Mouse (Mus musculus) kidney, adult 11 months (tissue): Measurements from ENCODE around the gene Jund.

Experiments used
- DNase-seq: peaks from one replicate; pipeline ENCODE4 v3.0.0; 2022

The Jund gene

GRCm38 (mm10) chr8:70700555-70700922 is 1.8 kb downstream of the Jund start:
- peak; percentile 91 for DNase-seq

DNA sequence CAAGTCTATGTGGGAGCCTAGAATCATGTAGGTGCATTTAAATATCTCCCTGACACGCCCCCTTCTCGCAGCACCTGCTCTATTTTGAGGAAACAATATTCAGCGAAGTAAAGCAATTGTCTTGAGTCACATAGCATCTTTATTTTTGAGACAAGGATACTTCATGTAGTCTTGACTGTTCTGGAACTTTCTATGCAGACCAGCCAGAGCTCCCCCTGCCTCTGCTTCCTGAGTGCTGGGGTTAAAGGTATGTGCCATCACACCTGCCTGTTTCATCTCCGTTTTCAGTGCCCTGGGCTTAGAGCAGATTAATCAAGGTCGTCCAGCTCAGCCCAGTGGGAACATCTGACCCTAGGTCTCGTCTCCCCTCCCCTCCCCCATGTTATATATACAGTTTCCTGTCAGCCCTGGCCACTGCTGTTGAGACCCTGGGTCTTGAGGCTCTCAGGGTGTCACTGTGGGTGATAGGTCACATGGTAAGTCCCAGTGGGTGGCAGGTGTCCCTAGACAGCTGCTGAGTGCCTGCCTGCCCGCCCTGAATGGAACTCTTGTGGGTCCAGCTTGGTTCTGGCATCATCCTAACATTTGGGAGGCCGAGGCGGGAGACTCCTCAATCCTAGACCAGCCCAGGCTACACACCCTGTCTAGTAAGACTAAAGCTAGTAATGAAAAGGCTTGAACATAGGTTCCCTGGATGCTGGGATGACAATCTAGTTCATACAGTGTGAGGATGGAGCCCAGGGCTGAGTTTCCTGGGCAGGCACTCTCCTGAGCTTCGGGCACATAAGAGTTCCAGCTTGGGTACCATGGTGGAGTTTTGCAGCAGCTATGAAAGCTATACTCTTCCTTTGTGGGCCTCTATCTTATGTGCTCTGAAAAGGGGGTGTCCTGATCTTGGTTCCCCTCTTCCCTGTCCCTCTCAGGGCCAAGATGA is 2.6 kb downstream of the Jund start:
- DNase-seq, result peak; percentile 40

GRCm38 (mm10) chr8:70701982-70702841 is 3.5 kb downstream of the Jund start:
- no peak for DNase-seq

DNA sequence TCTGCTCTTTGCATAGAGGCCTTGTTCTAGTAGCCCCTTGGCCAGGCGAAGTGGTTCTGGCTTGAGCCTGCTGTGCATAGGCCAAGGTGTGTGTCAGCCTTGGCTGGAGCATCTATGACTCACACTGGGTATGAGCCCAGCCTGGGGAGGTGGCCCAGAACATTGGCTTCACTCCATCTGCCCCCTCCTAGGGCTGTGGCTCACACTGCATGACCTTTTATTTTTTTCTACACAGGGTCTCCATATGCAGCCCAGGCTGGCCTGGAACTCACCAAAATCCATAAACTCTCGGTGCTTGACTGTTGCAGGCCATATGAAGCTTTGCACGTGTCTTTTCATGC is 4.1 kb downstream of the Jund start:
- peak; percentile 44 for DNase-seq

GRCm38 (mm10) chr8:70703287-70703686 is 4.5 kb downstream of the Jund start, which contains the start of gene Iqcn:
Iqcn (plus strand) TSS chr8:70703457.
- DNase-seq, result no peak

DNA sequence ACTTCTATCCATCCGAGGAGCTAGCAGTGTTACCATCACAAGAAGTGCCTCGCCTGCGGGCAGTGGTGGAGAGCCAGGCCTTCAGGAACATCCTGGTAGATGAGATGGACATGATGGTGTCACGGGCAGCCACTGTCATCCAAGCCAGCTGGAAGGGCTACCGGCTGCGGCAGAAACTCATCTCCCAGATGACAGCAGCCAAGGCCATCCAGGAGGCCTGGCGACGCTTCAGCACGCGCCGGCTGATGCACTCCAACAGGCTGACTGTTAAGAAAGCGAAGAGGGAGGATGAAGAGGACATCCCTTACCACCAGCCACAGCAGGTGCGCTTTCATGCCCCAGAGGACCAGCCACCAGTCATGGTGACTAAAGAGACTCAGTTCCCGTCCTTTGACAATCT is 9.5 kb downstream of the Jund start:
- no peak for DNase-seq

DNA sequence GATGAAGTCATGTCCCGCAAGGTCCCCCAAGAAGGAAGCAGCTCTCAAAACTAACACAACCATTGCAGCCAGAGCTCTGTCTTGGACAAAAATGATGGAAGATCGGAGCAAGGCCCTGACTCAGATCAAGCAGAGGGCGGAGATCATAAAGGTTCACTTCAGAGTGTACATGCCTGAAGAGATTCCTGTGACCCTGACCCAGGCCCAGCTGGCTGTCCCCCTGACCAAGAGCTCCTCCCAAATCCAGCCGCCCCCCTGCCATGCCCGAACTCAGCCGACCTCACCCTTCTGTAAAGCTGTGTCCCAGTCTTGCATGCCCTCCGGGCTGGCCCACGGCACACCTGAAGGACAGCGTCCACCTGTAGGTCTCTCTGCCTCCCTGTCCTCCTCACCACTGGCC is 11.0 kb downstream of the Jund start:
- no peak for DNase-seq

DNA sequence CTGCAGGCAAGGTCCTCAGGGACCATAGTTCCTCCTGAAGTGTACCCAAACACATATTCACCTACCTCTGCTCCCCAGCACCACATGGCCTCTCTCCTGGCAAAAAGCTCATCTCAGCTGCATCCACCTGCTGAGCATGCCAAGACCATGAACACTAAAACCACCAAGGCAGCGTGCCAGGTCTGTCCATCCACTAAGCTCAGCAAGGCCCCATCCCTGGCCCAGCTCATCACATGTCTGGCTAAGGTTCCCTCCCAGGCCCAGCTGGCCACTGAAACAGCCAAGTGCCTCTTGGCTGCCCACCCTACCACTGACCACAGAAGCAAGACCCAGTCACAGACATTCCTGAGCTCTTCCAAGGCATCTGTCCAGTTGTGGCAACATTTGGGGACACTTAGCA is 11.5 kb downstream of the Jund start:
- DNase-seq, result no peak

- DNase-seq, result no peak
These were observed 12.3 kb downstream of the Jund start for GRCm38 (mm10) chr8:70711041-70711440.

GRCm38 (mm10) chr8:70713991-70714390 is 15.2 kb downstream of the Jund start:
- no peak for DNase-seq

GRCm38 (mm10) chr8:70715086-70715485 is 16.3 kb downstream of the Jund start:
- DNase-seq, result no peak

DNA sequence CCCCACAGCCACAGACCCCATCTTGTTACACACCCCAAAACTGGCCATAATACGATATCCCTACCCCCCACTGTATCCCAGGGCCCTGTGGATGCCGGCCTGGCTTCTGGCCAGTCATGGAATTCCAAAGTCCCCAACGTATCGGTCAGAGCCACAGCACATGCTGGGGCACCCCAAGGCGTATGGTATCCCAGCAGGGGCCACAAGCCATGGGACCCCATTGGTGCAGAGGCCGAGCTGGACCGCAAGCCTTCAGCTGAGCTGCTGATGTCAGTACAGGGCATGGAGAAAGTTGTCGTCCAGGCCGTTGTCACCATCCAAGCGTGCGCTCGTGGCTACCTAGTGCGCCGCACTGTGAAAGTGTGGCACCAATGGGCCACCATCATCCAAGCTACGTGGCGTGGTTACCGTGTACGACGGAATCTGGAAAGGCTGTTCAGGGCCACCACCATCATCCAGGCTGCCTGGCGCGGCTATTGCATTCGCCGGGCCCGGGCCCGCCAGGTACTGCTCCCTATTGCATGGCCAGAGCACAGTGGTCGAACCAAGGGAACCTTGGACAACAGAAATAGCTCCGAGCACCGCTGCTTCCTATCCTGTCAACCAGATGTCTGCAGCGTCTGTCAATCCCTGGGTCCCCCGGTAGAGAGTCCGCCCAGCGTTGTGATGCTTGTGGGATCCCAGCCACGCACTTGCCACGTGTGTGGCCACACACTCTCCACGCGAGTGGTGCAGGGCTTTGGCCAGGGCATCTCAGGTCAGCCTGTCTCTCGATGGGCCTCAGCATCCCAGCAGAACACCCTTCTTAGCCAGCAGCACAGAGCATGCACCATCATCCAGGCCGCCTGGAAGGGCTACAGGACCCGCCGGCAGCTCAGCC is 18.0 kb downstream of the Jund start:
- DNase-seq, result no peak

- peak; percentile 69 for DNase-seq
These were observed 19.5 kb downstream of the Jund start, which contains the start of gene Gm3336 for GRCm38 (mm10) chr8:70718297-70718696. Gm3336 (plus strand) TSS chr8:70718543.

- peak; percentile 54 for DNase-seq
These were observed 21.1 kb downstream of the Jund start for GRCm38 (mm10) chr8:70719796-70720270.

DNA sequence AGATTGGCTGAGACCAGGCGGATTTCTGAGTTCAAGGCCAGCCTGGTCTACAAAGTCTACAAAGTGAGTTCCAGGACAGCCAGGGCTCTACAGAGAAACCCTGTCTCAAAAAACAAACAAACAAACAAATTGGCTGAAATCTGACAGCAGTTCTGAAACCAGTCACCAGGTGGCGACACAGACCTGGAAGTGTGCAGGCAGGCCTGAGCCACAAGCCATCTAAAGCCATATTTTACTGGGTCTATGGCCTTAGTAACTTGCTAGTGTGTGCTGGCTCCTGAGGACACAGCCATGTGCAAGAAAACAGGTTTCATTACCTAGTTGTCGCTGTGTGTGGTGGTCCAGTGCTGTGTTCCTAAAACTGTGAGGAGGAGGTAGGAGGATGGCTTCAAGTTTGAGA is 22.0 kb downstream of the Jund start:
- DNase-seq, result peak; percentile 72

- DNase-seq, result no peak
These were observed 22.9 kb downstream of the Jund start for GRCm38 (mm10) chr8:70721601-70722000.

DNA sequence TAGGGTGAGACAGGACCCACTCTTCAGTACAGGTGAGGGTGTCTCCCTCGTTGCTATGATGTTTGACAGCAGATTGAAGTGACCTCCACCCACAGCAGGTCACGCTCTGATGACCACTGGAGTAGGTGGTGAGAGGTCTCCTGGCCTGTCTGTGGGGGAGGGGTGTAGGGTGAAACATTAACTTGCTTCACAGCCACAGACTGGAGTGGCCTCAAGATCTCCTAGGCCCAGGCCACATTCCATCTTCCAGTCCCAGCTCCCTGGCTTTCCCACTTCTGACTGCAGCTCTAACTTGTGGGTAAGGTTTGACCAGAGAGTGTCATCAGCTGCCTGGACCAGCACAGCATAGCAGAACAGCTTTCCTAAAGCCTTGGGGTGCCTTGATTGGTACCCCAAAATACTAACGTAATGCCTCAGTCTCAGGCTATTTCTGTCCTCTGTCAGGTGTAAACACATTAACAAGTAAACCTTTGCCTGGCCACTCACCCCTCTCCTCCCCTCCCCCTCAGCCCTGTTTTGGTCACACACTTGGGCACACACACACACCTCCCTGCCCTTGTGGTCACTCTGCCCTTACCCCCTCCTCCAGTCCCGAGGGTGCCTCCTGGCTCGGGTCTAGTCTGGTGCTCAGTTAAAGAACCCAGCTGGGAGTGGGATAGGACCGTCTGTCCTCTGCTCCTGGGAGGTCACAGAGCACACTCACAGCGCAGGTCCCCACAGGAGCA is 24.9 kb downstream of the Jund start, which contains the start of gene Pde4c:
Gene Pde4c (plus strand): TSS at position 235 of the 725 bp plus-strand sequence.
- DNase-seq, result peak; percentile 97

DNA sequence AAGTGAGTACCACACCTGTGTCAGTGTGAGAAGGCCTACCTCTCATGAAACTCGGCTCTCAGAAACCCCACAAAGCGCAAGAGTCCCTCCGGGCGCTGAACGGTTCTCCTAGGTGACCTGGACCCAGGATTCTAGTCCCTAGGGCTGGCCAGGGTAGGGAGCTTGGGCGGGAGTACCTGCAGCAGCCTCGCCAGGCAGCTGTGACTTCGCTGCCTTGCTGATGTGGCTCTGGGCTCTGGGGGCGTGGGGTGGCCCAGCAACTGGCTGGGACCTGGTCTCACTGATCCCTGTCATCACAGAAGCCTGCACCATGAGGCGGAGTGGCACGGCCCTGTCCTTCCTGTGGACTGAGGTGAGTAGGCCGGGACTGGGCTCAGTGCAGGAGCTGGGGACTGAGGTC is 25.5 kb downstream of the Jund start:
- DNase-seq, result no peak

DNA sequence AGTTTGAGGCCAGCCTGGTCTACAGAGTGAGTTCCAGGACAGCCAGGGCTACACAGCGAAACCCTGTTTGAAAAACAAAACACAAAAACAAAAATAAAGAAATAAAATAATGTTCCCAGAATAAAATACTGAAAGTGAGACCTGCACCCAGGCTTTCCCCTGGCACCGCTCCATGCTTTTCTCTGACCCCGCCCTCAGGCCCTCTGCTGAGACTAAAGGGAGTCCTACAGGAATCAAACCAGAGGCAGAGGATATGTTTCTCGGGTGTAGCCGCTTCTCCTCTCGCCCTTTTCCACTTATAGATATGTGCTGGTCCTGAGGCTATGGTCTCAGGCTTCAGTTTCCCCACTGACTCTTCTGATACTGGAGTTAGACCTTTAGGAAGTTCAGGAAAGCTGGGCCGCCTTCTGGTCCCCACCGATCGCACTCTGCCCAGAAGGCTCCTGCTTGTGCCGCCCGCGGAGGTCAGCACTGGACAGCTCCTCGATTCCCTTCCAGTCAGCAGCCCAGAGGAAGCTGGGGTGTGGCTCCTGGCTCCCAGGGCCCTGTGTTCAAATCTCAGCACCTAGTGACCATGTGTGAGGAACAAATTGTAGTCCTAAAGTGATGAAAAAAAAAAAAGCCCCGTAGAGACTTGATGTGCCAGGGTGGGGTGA is 27.2 kb downstream of the Jund start:
- DNase-seq, result peak; percentile 57

DNA sequence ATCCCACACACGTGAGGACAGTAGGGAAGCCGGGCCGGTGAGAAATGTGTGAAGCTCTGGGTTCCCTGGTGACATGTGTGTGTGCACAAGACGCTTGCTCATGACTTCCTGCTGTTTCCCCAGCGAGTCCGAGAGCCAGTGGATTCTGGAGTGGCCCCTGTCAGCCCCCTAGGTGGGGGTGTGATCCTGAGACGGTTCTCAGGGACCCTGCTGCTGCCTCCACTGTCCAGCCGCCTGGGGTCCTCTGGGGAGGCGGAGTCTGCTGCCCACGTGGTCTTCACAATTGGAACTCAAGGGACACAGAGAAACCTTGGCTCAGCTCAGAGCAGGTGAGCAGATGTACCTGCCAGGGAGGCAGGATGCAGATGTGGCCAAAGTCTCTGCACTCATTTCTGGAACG is 28.0 kb downstream of the Jund start:
- no peak for DNase-seq

GRCm38 (mm10) chr8:70729808-70730475 is 31.2 kb downstream of the Jund start:
- DNase-seq, result no peak
